Mouse (Mus musculus) small intestine, adult 2 months (tissue): ENCODE data around the gene Cfl1.

ENCODE experiments used
- CTCF ChIP-seq: fragments of 200-500 bp; IDR thresholded peaks from 2 replicates; pipeline ENCODE4 v1.5.1; 2012; ENCODE audit warnings: low read depth, mild to moderate bottlenecking, control low read depth, inconsistent platforms, low read length, moderate library complexity, mixed read lengths; ENCODE audit not compliant: insufficient replicate concordance, insufficient read length; ENCODE audit errors: extremely low read depth
- POLR2A ChIP-seq: fragments of 200-500 bp; IDR thresholded peaks from 2 replicates; pipeline ENCODE4 v1.6.1; 2012; ENCODE audit warnings: low read depth, mild to moderate bottlenecking, control low read depth, inconsistent platforms, low read length, moderate library complexity

DNA sequence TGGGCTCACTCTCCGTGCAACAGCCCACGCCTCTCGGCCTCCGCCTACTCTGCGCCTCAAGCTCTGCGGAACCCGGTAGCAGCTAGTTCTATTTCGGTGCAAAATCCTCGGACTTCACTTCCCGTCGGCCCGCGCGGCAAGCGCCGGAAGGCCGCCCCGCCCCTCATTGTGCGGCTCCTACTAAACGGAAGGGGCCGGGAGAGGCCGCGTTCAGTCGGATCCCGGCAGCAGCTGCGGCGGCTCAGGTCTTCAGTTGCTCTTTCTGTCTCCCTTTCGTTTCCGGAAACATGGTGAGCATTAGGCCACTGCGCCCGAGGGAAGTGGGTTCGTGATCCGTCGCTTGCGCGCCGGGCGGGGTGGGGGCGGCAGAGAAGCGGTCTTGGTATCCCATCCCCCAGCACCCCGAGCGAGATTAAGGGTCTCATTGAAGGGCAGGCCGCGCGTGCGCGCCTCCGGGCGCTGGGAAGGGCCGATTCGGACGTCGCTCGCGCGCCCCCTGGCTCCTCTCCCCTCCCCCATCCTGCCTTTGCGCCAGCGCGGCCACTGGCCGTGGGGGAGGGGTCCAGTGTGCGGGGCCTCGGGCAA, at the start of gene Cfl1:
- TF ChIP-seq CTCF (no peak), POLR2A (peak; percentile 99)
